In the genomic region with DNA sequence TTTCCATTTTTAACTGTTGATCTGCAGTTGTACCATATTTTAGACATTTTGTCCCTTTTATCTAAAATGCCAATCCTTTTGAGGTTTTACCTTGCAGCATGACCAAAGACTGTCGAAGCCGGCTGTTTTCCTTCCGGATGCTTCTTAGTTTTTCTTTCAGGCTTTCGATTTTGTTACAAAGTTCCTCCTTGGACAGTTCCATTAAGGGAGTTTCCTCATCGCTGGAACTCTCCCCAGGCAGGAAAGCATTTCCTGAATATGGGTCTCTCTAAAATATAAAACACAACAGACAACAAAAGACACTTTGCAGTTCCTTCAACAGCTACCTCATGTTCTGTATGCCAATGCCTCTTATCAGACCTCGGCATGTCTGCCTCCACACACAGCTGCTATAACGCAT, we compare ENCODE assay signal across 24 mouse cellular contexts. TPM values are rescaled to one million over a fixed set of nuclear protein-coding genes. Genes with fewer than 3 reads are reported as not detected.
"Had no signal": no experiment of that assay in that cellular context is flagged by ENCODE, and none has a peak within 500 bp of the region (broad histone marks: within the 10 kb centered on the region; RNA-seq: fewer than 3 reads in every experiment).

No protein-coding gene starts in this region.

- H3K36me3 ChIP-seq: limb, embryonic 10.5 days; limb, embryonic 13.5 days; liver, embryonic 12.5 days; liver, embryonic 15.5 days; lung, embryonic 15.5 days; midbrain, embryonic 12.5 days; midbrain, embryonic 15.5 days; neural tube, embryonic 12.5 days; neural tube, embryonic 15.5 days had no signal

- H3K4me3 ChIP-seq: layer of hippocampus, adult 2 months; limb, embryonic 10.5 days; limb, embryonic 13.5 days; liver, embryonic 12.5 days; liver, embryonic 15.5 days; lung, embryonic 15.5 days; midbrain, embryonic 12.5 days; midbrain, embryonic 15.5 days; neural tube, embryonic 12.5 days; neural tube, embryonic 15.5 days had no signal

- H3K9me3 ChIP-seq: limb, embryonic 10.5 days; limb, embryonic 13.5 days; liver, embryonic 12.5 days; liver, embryonic 15.5 days; lung, embryonic 15.5 days; midbrain, embryonic 12.5 days; midbrain, embryonic 15.5 days; neural tube, embryonic 12.5 days; neural tube, embryonic 15.5 days had no signal

- H3K4me2 ChIP-seq: limb, embryonic 13.5 days; liver, embryonic 12.5 days; liver, embryonic 15.5 days; lung, embryonic 15.5 days; midbrain, embryonic 12.5 days; midbrain, embryonic 15.5 days; neural tube, embryonic 12.5 days; neural tube, embryonic 15.5 days had no signal

- H3K27me3 ChIP-seq: limb, embryonic 13.5 days; liver, embryonic 12.5 days; liver, embryonic 15.5 days; lung, embryonic 15.5 days; midbrain, embryonic 12.5 days; midbrain, embryonic 15.5 days; neural tube, embryonic 12.5 days; neural tube, embryonic 15.5 days had no signal

- H3K9ac ChIP-seq: limb, embryonic 13.5 days; liver, embryonic 12.5 days; liver, embryonic 15.5 days; lung, embryonic 15.5 days; midbrain, embryonic 12.5 days; midbrain, embryonic 15.5 days; neural tube, embryonic 12.5 days; neural tube, embryonic 15.5 days had no signal

- DNase-seq: kidney, postnatal 25 days; layer of hippocampus, adult 9-11 months; liver; lung, adult 18-20 months; lung, postnatal 14 days; right cerebral cortex, adult 18-20 months; right cerebral cortex, postnatal 14 days; right cerebral cortex, postnatal 4 days; thymus, adult 18-20 months; thymus, postnatal 36 days had no signal

- H3K4me1 ChIP-seq: limb, embryonic 10.5 days; limb, embryonic 13.5 days; liver, embryonic 12.5 days; liver, embryonic 15.5 days; midbrain, embryonic 12.5 days; midbrain, embryonic 15.5 days; neural tube, embryonic 12.5 days; neural tube, embryonic 15.5 days had no signal

- H3K27ac ChIP-seq: kidney, postnatal 0 days; layer of hippocampus, adult 2 months; limb, embryonic 10.5 days; limb, embryonic 13.5 days; liver, embryonic 12.5 days; liver, embryonic 15.5 days; lung, embryonic 15.5 days; macrophage; midbrain, embryonic 12.5 days; midbrain, embryonic 15.5 days; neural tube, embryonic 12.5 days; neural tube, embryonic 15.5 days; stomach, postnatal 0 days had no signal

- ATAC-seq: liver, embryonic 12.5 days; midbrain, embryonic 15.5 days had no signal

RNA-seq across cellular contexts. Expression of a gene that starts 29.4 kb away (rescaled TPM):
- total RNA-seq: megakaryocyte, adult 5-6 weeks had no signal
